In genomic region chr2:131478349-131478748, GRCm38 (mm10) we compare ENCODE assay signal across 24 mouse cellular contexts. TPM values are rescaled to one million over a fixed set of nuclear protein-coding genes. Genes with fewer than 3 reads are reported as not detected.
DNase-seq lines count a peak whose midpoint lies in the region; ATAC-seq and TF ChIP-seq lines count a peak whose summit lies in the region.
"Had no signal": no experiment of that assay in that cellular context is flagged by ENCODE, and none has a peak within 500 bp of the region (broad histone marks: within the 10 kb centered on the region; RNA-seq: fewer than 3 reads in every experiment).

No protein-coding gene starts in this region.

- TF ChIP-seq POLR2A in limb, embryonic 14.5 days (IDR thresholded peaks at IDR 0.05; ENCODE audit: borderline replicate concordance, extremely low read depth, insufficient read depth, insufficient read length): no peak

- H3K4me3 ChIP-seq in heart, embryonic 16.5 days (ENCODE audit: low read length): no peak overlapping the region
- H3K4me3 ChIP-seq in heart, embryonic 12.5 days: no peak overlapping the region
- H3K4me3 ChIP-seq in limb, embryonic 14.5 days (replicated peaks; ENCODE audit: low read length): no peak overlapping the region
- no peak overlapping the region for H3K4me3 ChIP-seq in limb, embryonic 10.5 days
- H3K4me3 ChIP-seq: embryonic facial prominence, embryonic 15.5 days; forebrain, embryonic 10.5 days; limb, embryonic 13.5 days; lung, embryonic 15.5 days; midbrain, embryonic 15.5 days; neural tube, embryonic 15.5 days had no signal

- DNase-seq in limb, embryonic 14.5 days (ENCODE audit: low spot score): no peak
- no peak for DNase-seq in limb, embryonic 10.5 days (ENCODE audit: low spot score)
- peak; percentile 34 for DNase-seq in NIH3T3 (ENCODE audit: low read depth)
- peak; percentile 52 for DNase-seq in mesoderm, embryonic 11.5 days (ENCODE audit: low read depth, low spot score)
- DNase-seq in right cerebral cortex, postnatal 10 days (ENCODE audit: low spot score in 2 of 2): no peak
- DNase-seq in gastrocnemius, postnatal 36 days: no peak
- DNase-seq: adrenal gland, postnatal 25 days; cerebellum, adult 11-12 months; cerebellum, postnatal 14 days; kidney, postnatal 14 days; right cerebral cortex, postnatal 25 days; thymus, postnatal 4 days had no signal

- H3K36me3 ChIP-seq in heart, embryonic 16.5 days (ENCODE audit: control insufficient read depth, insufficient read depth): peaks cover 2% of the 10 kb centered on the region; the same call in 1 of the 2 replicates
- no peaks in the 10 kb centered on the region for H3K36me3 ChIP-seq in heart, embryonic 12.5 days
- H3K36me3 ChIP-seq in limb, embryonic 14.5 days (ENCODE audit: control insufficient read depth, insufficient read depth, low read length): no peaks in the 10 kb centered on the region
- no peaks in the 10 kb centered on the region for H3K36me3 ChIP-seq in limb, embryonic 10.5 days
- H3K36me3 ChIP-seq: embryonic facial prominence, embryonic 15.5 days; forebrain, embryonic 10.5 days; limb, embryonic 13.5 days; lung, embryonic 15.5 days; midbrain, embryonic 15.5 days; neural tube, embryonic 15.5 days had no signal

- H3K4me2 ChIP-seq in heart, embryonic 16.5 days (ENCODE audit: low read depth, low read length): no peak overlapping the region
- no peak overlapping the region for H3K4me2 ChIP-seq in heart, embryonic 12.5 days
- H3K4me2 ChIP-seq in limb, embryonic 14.5 days (replicated peaks; ENCODE audit: low read depth, low read length, severe bottlenecking): no peak overlapping the region
- H3K4me2 ChIP-seq: embryonic facial prominence, embryonic 15.5 days; limb, embryonic 13.5 days; lung, embryonic 15.5 days; midbrain, embryonic 15.5 days; neural tube, embryonic 15.5 days had no signal

- no peak overlapping the region for H3K9ac ChIP-seq in heart, embryonic 16.5 days (ENCODE audit: low read length)
- H3K9ac ChIP-seq in heart, embryonic 12.5 days: no peak overlapping the region
- no peak overlapping the region for H3K9ac ChIP-seq in limb, embryonic 14.5 days (ENCODE audit: low read depth, low read length, severe bottlenecking)
- H3K9ac ChIP-seq: embryonic facial prominence, embryonic 15.5 days; limb, embryonic 13.5 days; liver, embryonic 14.5 days; lung, embryonic 15.5 days; midbrain, embryonic 15.5 days; neural tube, embryonic 15.5 days had no signal

- H3K4me1 ChIP-seq in heart, embryonic 16.5 days (ENCODE audit: control insufficient read depth, insufficient read depth, low read length): no peaks in the 10 kb centered on the region
- no peaks in the 10 kb centered on the region for H3K4me1 ChIP-seq in heart, embryonic 12.5 days (replicated peaks)
- peaks cover 16% of the 10 kb centered on the region for H3K4me1 ChIP-seq in limb, embryonic 14.5 days (ENCODE audit: control insufficient read depth, insufficient read depth, low read length)
- peaks cover 23% of the 10 kb centered on the region for H3K4me1 ChIP-seq in limb, embryonic 10.5 days
- H3K4me1 ChIP-seq: forebrain, embryonic 10.5 days; lung, embryonic 15.5 days; midbrain, embryonic 15.5 days; neural tube, embryonic 15.5 days had no signal

- peak; percentile 14; the same call in 1 of the 2 replicates for ATAC-seq in heart, embryonic 16.5 days (replicated peaks; ENCODE audit: extremely low read depth, insufficient read depth, low FRiP score)
- ATAC-seq in heart, embryonic 12.5 days (ENCODE audit: insufficient number of reproducible peaks, low FRiP score): no peak
- ATAC-seq in limb, embryonic 14.5 days (ENCODE audit: low FRiP score, low read depth): peak; percentile 23; the same call in 1 of the 2 replicates
- ATAC-seq: CD4-positive, CD25-positive, alpha-beta regulatory T cell, adult 4 months; hindbrain, embryonic 16.5 days; intestine, embryonic 16.5 days; midbrain, embryonic 15.5 days had no signal

- no peaks in the 10 kb centered on the region; the same call in 1 of the 2 replicates for H3K9me3 ChIP-seq in heart, embryonic 16.5 days (replicated peaks; ENCODE audit: control insufficient read depth, low read length)
- peaks cover 4% of the 10 kb centered on the region; the same call in 1 of the 2 replicates for H3K9me3 ChIP-seq in heart, embryonic 12.5 days (replicated peaks)
- H3K9me3 ChIP-seq in limb, embryonic 14.5 days (ENCODE audit: control insufficient read depth, low read length): no peaks in the 10 kb centered on the region
- no peaks in the 10 kb centered on the region for H3K9me3 ChIP-seq in limb, embryonic 10.5 days (replicated peaks)
- H3K9me3 ChIP-seq: embryonic facial prominence, embryonic 15.5 days; limb, embryonic 13.5 days; lung, embryonic 15.5 days; neural tube, embryonic 15.5 days had no signal

- intact Hi-C loops in gastrocnemius, postnatal 36 days (cut with DNase I): no loop called here

- H3K27me3 ChIP-seq in heart, embryonic 16.5 days (ENCODE audit: control insufficient read depth, insufficient read depth, low read length): no peaks in the 10 kb centered on the region
- H3K27me3 ChIP-seq in heart, embryonic 12.5 days (replicated peaks): no peaks in the 10 kb centered on the region
- H3K27me3 ChIP-seq in limb, embryonic 14.5 days (ENCODE audit: control insufficient read depth, insufficient read depth, low read length): no peaks in the 10 kb centered on the region
- no peaks in the 10 kb centered on the region for H3K27me3 ChIP-seq in limb, embryonic 10.5 days (ENCODE audit: low read depth, poor library complexity, severe bottlenecking)
- H3K27me3 ChIP-seq: embryonic facial prominence, embryonic 15.5 days; limb, embryonic 13.5 days; lung, embryonic 15.5 days; midbrain, embryonic 15.5 days; neural tube, embryonic 15.5 days had no signal

- no peak overlapping the region; the same call in 1 of the 2 replicates for H3K27ac ChIP-seq in heart, embryonic 16.5 days (ENCODE audit: low read length)
- H3K27ac ChIP-seq in heart, embryonic 12.5 days (ENCODE audit: poor library complexity, severe bottlenecking): no peak overlapping the region
- H3K27ac ChIP-seq in limb, embryonic 14.5 days (replicated peaks; ENCODE audit: low read depth, low read length): no peak overlapping the region
- no peak overlapping the region for H3K27ac ChIP-seq in limb, embryonic 10.5 days
- H3K27ac ChIP-seq: embryonic facial prominence, embryonic 15.5 days; forebrain, embryonic 10.5 days; limb, embryonic 13.5 days; liver, embryonic 14.5 days; lung, embryonic 15.5 days; midbrain, embryonic 15.5 days; neural tube, embryonic 15.5 days had no signal

- 75% methylated on average over 8 of the region's 8 CpGs for WGBS in heart, embryonic 16.5 days
- 85% methylated on average over 8 of the region's 8 CpGs for WGBS in heart, embryonic 12.5 days
- WGBS in limb, embryonic 14.5 days: 66% methylated on average over 8 of the region's 8 CpGs
- 84% methylated on average over 8 of the region's 8 CpGs for WGBS in limb, embryonic 10.5 days

RNA-seq across cellular contexts. Expression of gene Smox, which starts 12.9 kb away (rescaled TPM):
- 31.9 and 32.7 TPM in 2 replicates for polyA plus RNA-seq in heart, embryonic 16.5 days (2015; fragmentation: Nextera tagmentation; extraction: Ambion mirVana)
- 21.0 and 21.3 TPM in 2 replicates for polyA plus RNA-seq in heart, embryonic 12.5 days (2016; fragmentation: Nextera tagmentation; extraction: Ambion mirVana)
- 68.8 and 70.7 TPM in 2 replicates for polyA plus RNA-seq in limb, embryonic 14.5 days (2012; rRNA removed)
- polyA plus RNA-seq in limb, embryonic 14.5 days (2014; fragmentation: Nextera tagmentation; extraction: Ambion mirVana): 37.9 and 44.3 TPM in 2 replicates
- 39.0 and 67.2 TPM in 2 replicates for polyA plus RNA-seq in limb, embryonic 10.5 days (2016; fragmentation: Nextera tagmentation; extraction: Ambion mirVana)
- total RNA-seq in gastrocnemius, postnatal 36 days (2021): 100 to 1,000 TPM; 103 to 399 TPM

Comparison
In these comparisons a context has a peak if more than half of its experiments do, and no peak if none do; other contexts are left out.
1. DNase-seq: peak in NIH3T3 (single experiment) and mesoderm, embryonic 11.5 days (single experiment); none in limb, embryonic 14.5 days (single experiment), limb, embryonic 10.5 days (single experiment), right cerebral cortex, postnatal 10 days (0 of 2) and gastrocnemius, postnatal 36 days (0 of 2).